Mouse (Mus musculus): ENCODE measurements around the gene Ripply2. TPM values are rescaled to one million over a fixed set of nuclear protein-coding genes. Genes with fewer than 3 reads are reported as not detected.
"Not testable (repeated sequence)": the region's sequence is repeated elsewhere in the genome, so short reads cannot be mapped to it uniquely, and the experiment has no call there.

The Ripply2 gene
- total RNA-seq (2021): 1 to 10 TPM; 4.4 to 6.5 TPM

DNA sequence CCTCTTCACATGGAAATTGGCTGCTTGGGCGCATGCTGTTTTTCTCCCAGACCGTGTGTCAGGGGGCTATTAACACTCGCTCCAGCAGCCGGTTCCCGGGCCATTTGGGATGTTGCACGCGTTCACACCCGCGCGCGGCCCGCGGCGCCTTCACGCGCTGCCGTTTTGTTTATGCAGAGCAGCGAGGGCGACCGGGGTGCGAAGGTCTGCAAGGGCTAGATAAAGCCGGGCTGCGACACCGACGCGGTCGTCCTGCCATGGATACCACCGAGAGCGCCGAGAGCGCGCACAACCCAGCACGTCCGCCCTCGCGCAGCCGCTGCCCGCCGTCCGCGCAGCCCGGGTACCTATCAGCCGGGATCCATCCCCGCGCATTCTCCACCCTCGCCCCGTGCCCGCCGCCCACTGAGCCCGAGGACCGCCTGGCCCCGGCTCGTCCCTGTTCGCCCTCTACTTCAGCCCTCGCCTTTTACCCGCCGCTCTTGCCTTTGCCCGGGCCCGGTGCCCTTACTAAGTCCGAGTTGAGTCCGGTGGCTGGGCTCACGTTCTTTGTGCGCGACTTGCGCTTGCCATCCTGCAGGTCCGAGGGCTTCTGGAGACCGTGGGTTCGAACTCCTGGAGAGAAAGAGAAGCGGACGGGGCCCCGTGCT lies at the start of gene Ripply2:
Gene Ripply2, plus strand, starts transcription at position 250 of the 650 bp plus-strand sequence.
- intact Hi-C loops (cut with DNase I): no loop called here

DNA sequence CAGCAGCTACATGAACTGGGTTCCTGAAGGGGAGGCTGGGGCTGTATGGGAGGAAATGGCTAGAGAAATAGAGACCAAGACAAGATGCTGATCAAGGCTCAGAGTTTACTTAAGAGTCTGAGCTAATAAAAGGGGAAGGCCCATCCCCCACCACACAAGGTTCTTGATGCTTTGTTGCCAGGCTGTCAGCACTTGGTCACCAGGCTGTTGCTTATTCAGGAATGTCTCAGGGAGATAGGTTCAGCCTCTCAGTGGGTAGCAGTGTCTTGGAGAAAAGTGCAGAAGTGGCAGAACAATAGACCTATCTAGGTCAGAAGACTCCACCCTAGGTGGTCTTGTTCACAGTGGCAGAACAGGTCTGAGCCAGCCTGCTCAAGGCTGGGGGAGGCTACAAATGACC lies 42.9 kb upstream of the Ripply2 start:
- intact Hi-C loops (cut with DNase I); DNase-seq (ENCODE audit: extremely low spot score in 1 of 2, low spot score in 2 of 2): not testable (repeated sequence)

More for the DNA sequence above, at the start of gene Ripply2:
- DNase-seq (ENCODE audit: extremely low spot score in 1 of 2, low spot score in 2 of 2): peak in 1 of 2 experiments; percentile 57

DNA sequence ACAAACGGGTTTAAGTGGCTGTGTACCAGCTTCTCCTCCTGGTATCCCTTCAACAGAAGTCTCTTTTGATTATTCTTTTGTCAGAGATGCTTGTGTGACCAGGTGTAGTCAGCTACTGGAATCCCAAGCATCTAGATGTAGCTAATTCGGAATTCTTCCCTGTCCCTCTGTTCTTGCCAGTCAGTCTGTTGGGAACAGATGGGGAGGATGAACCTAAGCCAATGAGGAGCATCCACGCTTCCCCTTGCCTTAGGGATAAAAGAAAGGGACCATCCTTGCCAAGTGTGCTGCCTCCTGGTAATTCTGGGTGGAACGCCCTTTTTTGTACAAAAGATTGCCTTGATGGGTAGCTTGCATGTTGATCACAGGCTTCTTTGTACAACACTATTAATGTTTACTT lies 41.8 kb upstream of the Ripply2 start:
- intact Hi-C loops (cut with DNase I): no loop called here
- peak in 1 of 2 experiments; percentile 25 for DNase-seq (ENCODE audit: extremely low spot score in 1 of 2, low spot score in 2 of 2)

GRCm38 (mm10) chr9:86976896-86977295 lies 38.4 kb upstream of the Ripply2 start:
- DNase-seq (ENCODE audit: extremely low spot score in 1 of 2, low spot score in 2 of 2): peak in 1 of 2 experiments; percentile 22

GRCm38 (mm10) chr9:86978257-86978907 lies 37.0 kb upstream of the Ripply2 start:
- DNase-seq (ENCODE audit: extremely low spot score in 1 of 2, low spot score in 2 of 2): no peak
- intact Hi-C loops (cut with DNase I): no loop called here

More at GRCm38 (mm10) chr9:86976896-86977295, 38.4 kb upstream of the Ripply2 start:
- intact Hi-C loops (cut with DNase I): no loop called here

DNA sequence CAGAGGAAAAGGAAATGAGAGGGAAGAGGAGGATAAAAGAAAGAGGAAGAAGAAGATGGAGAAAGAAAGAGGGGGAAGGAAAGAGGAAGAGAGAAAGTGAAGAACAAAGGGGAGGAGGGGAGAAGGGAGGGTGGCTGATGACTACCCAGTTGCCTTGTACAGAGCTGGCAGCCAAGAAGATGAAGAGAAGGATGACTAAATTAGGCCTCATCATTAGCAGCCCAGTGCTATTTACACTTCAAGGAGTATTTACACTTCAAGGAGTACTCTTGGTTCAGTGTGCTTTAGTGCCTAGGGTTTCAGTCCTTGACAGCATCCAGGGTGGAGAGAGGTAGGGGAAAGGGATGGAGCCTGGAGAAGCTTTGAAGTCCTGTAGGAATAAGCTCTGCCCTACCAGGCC lies 35.3 kb upstream of the Ripply2 start:
- DNase-seq (ENCODE audit: extremely low spot score in 1 of 2, low spot score in 2 of 2): no peak
- intact Hi-C loops (cut with DNase I): no loop called here

GRCm38 (mm10) chr9:86980942-86981341 lies 34.4 kb upstream of the Ripply2 start:
- no peak for DNase-seq (ENCODE audit: extremely low spot score in 1 of 2, low spot score in 2 of 2)

DNA sequence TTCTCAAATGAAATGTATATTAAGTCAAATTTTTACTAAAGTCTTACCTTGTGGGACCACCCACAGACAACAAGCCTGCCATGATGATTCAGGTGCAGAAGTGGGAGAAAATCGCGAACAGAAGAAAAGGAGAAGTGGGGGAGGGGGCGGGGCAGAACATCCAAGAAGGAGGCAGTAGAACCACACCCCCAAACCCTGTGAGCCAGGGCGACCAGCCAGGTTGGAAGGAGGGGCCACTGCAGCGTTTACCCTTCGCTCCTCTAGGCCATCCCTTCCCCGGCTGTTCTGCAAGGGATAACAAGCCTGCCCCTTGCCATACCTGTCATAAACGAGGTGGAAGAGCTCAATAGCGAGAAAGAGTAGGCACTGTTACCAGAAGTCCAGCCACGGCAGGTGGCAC lies 33.8 kb upstream of the Ripply2 start:
- DNase-seq (ENCODE audit: extremely low spot score in 1 of 2, low spot score in 2 of 2): no peak
- intact Hi-C loops (cut with DNase I): no loop called here

More at GRCm38 (mm10) chr9:86980942-86981341, 34.4 kb upstream of the Ripply2 start:
- intact Hi-C loops (cut with DNase I): no loop called here

DNA sequence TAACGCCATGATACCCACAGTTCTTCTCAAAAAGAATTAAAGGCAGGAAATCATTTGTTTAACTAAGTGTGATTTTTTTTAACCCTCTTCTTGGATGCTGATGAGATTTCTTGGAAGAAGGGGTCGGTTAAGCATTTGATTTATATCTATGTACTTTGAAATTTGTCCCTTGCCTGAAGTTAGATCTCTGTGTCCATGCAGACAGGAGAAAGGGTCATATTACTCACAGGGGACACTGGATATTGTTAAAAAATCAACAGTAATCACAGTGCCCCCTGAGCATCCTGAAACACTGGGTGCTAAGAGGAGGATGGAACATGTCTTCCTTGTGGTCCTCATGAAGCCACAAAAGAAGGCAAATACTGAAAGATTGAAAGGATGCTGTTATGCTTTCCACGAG lies 30.8 kb upstream of the Ripply2 start:
- no peak for DNase-seq (ENCODE audit: extremely low spot score in 1 of 2, low spot score in 2 of 2)
- intact Hi-C loops (cut with DNase I): no loop called here

GRCm38 (mm10) chr9:86985105-86985504 lies 30.2 kb upstream of the Ripply2 start:
- no peak for DNase-seq (ENCODE audit: extremely low spot score in 1 of 2, low spot score in 2 of 2)
- intact Hi-C loops (cut with DNase I): no loop called here

GRCm38 (mm10) chr9:86986703-86987296 lies 28.5 kb upstream of the Ripply2 start:
- intact Hi-C loops (cut with DNase I): no loop called here
- no peak for DNase-seq (ENCODE audit: extremely low spot score in 1 of 2, low spot score in 2 of 2)

DNA sequence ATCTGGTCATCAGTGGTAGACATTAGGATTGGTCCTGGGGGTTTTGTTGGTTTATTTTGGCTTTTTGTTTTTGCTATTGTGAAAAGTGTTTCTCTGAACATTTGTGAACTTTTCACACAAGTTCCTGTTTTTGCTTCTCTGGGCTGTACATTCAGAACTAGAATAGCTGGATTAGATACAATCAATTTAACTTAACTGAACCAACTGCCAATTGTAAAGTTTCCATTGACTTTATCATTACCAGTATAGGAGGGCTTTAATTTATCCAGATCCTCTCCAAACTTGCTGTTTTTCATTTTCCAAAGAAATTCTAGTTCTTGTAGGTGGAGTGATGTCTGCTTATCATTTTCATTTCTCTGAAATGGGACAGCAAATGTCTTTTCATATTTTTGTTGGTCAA lies 25.5 kb upstream of the Ripply2 start:
- no peak for DNase-seq (ENCODE audit: extremely low spot score in 1 of 2, low spot score in 2 of 2)
- intact Hi-C loops (cut with DNase I): no loop called here

- intact Hi-C loops (cut with DNase I): no loop called here
- no peak for DNase-seq (ENCODE audit: extremely low spot score in 1 of 2, low spot score in 2 of 2)
These were observed 23.6 kb upstream of the Ripply2 start for GRCm38 (mm10) chr9:86991758-86992157.

GRCm38 (mm10) chr9:86997046-86997691 lies 18.2 kb upstream of the Ripply2 start:
- no peak for DNase-seq (ENCODE audit: extremely low spot score in 1 of 2, low spot score in 2 of 2)
- intact Hi-C loops (cut with DNase I): no loop called here

DNA sequence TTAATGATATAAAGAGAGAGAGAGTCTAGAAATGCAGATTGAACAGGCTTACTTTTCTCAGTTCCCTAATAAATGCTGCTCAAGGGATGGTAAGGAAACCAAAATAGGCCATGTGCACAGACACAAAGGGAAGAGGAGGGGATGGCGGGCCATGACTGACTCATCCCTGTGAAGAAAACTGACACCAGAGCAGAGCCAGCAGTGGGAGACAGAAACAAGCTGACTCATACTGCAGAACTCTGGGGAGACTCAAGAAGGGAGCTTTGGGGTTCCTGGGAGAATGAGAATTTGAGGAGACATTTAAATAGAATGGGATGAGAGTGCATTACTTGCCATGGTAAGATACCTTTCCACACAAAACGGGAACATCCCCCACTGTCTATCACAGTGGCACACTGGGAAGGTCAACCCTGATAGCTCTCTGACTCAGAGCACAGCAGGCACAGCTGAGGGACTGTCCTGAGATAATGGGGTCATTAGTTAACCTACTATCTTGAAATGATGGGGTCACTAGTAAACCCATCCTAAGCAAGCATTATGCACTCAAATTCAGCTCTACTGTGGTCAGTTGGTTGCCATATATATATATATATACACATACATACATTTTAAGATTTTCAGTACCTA lies 15.3 kb upstream of the Ripply2 start:
- intact Hi-C loops (cut with DNase I): no loop called here
- DNase-seq (ENCODE audit: extremely low spot score in 1 of 2, low spot score in 2 of 2): no peak

- intact Hi-C loops (cut with DNase I): no loop called here
- peak in 1 of 2 experiments; percentile 23 for DNase-seq (ENCODE audit: extremely low spot score in 1 of 2, low spot score in 2 of 2)
These were observed 10.5 kb upstream of the Ripply2 start for GRCm38 (mm10) chr9:87004701-87005434.

DNA sequence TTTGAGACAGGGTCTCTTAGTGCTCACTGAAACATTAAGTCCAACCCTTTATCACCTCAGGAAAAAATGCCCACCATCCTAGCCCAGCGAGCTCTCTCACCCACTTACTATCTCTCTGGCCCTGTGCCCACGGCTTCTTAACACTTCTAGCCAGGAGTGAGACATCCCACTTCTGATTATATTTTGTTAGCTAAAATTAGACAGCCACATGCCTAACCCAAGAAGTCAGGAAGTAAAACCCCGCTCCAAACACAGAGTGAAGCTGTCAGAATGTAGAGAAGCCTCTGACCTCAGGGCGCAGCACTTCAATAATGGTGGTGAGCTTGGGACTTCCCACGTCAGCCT lies 9.9 kb upstream of the Ripply2 start:
- intact Hi-C loops (cut with DNase I): no loop called here
- no peak for DNase-seq (ENCODE audit: extremely low spot score in 1 of 2, low spot score in 2 of 2)

GRCm38 (mm10) chr9:87008507-87008906 lies 6.8 kb upstream of the Ripply2 start:
- intact Hi-C loops (cut with DNase I): no loop called here
- no peak for DNase-seq (ENCODE audit: extremely low spot score in 1 of 2, low spot score in 2 of 2)

DNA sequence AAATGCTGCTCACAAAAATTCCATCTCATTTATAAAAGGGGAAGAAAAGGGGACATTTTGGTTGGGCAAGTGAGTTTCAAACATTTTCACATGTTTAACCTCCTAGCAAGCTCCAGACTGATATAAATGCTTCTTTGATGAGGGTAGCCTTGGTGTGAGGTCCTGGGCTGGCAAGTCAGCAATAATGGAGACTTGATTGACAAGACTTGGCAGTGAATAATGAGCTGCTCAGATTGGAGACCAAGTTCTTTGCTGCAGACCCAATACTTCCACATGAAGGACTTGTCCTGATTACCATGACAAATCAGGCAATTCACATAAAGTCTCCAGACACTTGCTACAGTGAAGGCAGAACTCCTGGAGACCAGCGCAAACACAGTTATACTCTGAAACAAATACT lies 6.4 kb upstream of the Ripply2 start:
- no peak for DNase-seq (ENCODE audit: extremely low spot score in 1 of 2, low spot score in 2 of 2)
- intact Hi-C loops (cut with DNase I): no loop called here
